Mouse (Mus musculus) stomach, embryonic 16.5 days (tissue): ENCODE data around the gene Marc1. TPM values are rescaled to one million over a fixed set of nuclear protein-coding genes. Genes with fewer than 3 reads are reported as not detected.

Source experiments
- ATAC-seq: fragments of 200-750 bp; cut with Nextera tagmentation; 2 replicates; pipeline ENCODE4 v1.8.0; 2017; ENCODE audit warnings: moderate number of reproducible peaks, moderate TSS enrichment; ENCODE audit not compliant: insufficient read depth, low FRiP score
- H3K27ac ChIP-seq: fragments of 300-500 bp; sonication (generic); 2 replicates; pipeline ENCODE4 v1.5.1; 2014; ENCODE audit warnings: low read length
- H3K27me3 ChIP-seq: fragments of 300-500 bp; sonication (generic); 2 replicates; pipeline ENCODE4 v1.6.1; 2014; ENCODE audit warnings: low read length, control low read depth, mixed read lengths; ENCODE audit not compliant: control insufficient read depth, insufficient read depth
- H3K36me3 ChIP-seq: fragments of 300-500 bp; sonication (generic); 2 replicates; pipeline ENCODE4 v1.6.1; 2014; ENCODE audit warnings: low read length; ENCODE audit not compliant: control insufficient read depth, insufficient read depth
- H3K4me1 ChIP-seq: fragments of 300-500 bp; sonication (generic); 2 replicates; pipeline ENCODE4 v1.6.1; 2014; ENCODE audit warnings: low read length, control low read depth, mixed read lengths; ENCODE audit not compliant: control insufficient read depth, insufficient read depth
- H3K4me2 ChIP-seq: fragments of 300-500 bp; sonication (generic); 2 replicates; pipeline ENCODE4 v1.6.1; 2014; ENCODE audit warnings: low read depth, low read length, mixed read lengths
- H3K4me3 ChIP-seq: fragments of 300-500 bp; sonication (generic); replicated peaks from 2 replicates; pipeline ENCODE4 v1.5.1; 2014; ENCODE audit warnings: mild to moderate bottlenecking, low read length
- H3K9ac ChIP-seq: fragments of 300-500 bp; sonication (generic); 2 replicates; pipeline ENCODE4 v1.6.1; 2014; ENCODE audit warnings: low read length
- H3K9me3 ChIP-seq: fragments of 300-500 bp; sonication (generic); replicated peaks from 2 replicates; pipeline ENCODE4 v1.6.1; 2016; ENCODE audit warnings: low read length, control low read depth; ENCODE audit not compliant: control insufficient read depth
- WGBS: fragments of 180-500 bp; shearing (Covaris S2); extraction: QIAGEN DNeasy Blood & Tissue Kit; methylation state at CpG from one replicate; pipeline ENCODE4 v1.1.7; 2014; 5-methylcytosine and 5-hydroxymethylcytosine counted together
- microRNA counts: library from miRNA; unstranded; fragments of <30 nt; microRNA quantifications from one replicate; lab custom pipeline; 2016
- microRNA-seq: library from miRNA; unstranded; fragments of <30 nt; microRNA quantifications from one replicate; pipeline ENCODE4, GENCODE M21; 2016
- polyA plus RNA-seq: library from polyadenylated mRNA; unstranded; fragments of >200 nt; fragmentation: Nextera tagmentation; extraction: Ambion mirVana; gene quantifications from 2 replicates; pipeline ENCODE4 v1.2.1, GENCODE M21; 2015

Marc1 gene
- polyA plus RNA-seq, 1 experiment from 2014 or later = 2.7 TPM

DNA sequence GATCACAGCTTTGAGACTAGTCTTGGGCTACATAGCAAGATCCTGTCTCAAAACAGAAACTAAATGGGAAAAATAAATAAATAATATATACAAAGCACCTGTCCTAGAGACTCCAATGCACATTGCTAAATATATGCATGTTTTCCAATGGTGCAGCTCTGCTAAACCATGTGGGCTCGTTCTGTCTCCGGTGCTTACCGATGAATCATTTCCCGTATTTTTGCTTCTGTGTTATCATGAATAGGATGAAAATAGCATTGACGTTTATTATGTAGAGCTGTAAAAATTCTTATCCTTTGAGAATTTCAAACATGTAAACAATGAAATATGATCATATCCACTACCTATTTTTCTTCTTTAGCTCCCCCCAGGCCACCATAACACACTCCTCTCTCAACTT is 58.4 kb downstream of the Marc1 start:
- Histone ChIP-seq H3K36me3 (no peaks in the 10 kb centered on the region), H3K9me3 (no peaks in the 10 kb centered on the region; the same call in 1 of the 2 replicates), H3K9ac (no peak overlapping the region), H3K4me1 (peaks cover 8% of the 10 kb centered on the region), H3K4me3 (no peak overlapping the region), H3K27ac (no peak overlapping the region), H3K4me2 (no peak overlapping the region), H3K27me3 (no peaks in the 10 kb centered on the region)
- no peak for ATAC-seq
- 73% methylated on average over 5 of the region's 5 CpGs for WGBS

- ATAC-seq = no peak
- Histone ChIP-seq H3K4me1 (peaks cover 8% of the 10 kb centered on the region), H3K36me3 (no peaks in the 10 kb centered on the region), H3K27ac (no peak overlapping the region), H3K9ac (no peak overlapping the region), H3K9me3 (no peaks in the 10 kb centered on the region; the same call in 1 of the 2 replicates), H3K4me2 (no peak overlapping the region), H3K27me3 (no peaks in the 10 kb centered on the region), H3K4me3 (no peak overlapping the region)
- 77% methylated on average over 11 of the region's 11 CpGs for WGBS
These were observed 60.9 kb downstream of the Marc1 start for GRCm38 (mm10) chr1:184750114-184750664.

- H3K27me3 ChIP-seq = 0 out of 2 replicates have a peak, but pooled peaks cover 2% of the 10 kb centered on the region
- H3K36me3 ChIP-seq = no peaks in the 10 kb centered on the region
- H3K9me3 ChIP-seq = no peaks in the 10 kb centered on the region
- H3K9ac ChIP-seq = no peak overlapping the region
- no peak overlapping the region for H3K4me3 ChIP-seq
- ATAC-seq = peak; percentile 81
- H3K4me1 ChIP-seq = peaks cover 8% of the 10 kb centered on the region
- peak overlapping the region; percentile 27 for H3K4me2 ChIP-seq
- peak overlapping the region; percentile 29 for H3K27ac ChIP-seq
- WGBS = 29% methylated on average over 14 of the region's 14 CpGs
These were observed 62.4 kb downstream of the Marc1 start for GRCm38 (mm10) chr1:184748692-184749152.

DNA sequence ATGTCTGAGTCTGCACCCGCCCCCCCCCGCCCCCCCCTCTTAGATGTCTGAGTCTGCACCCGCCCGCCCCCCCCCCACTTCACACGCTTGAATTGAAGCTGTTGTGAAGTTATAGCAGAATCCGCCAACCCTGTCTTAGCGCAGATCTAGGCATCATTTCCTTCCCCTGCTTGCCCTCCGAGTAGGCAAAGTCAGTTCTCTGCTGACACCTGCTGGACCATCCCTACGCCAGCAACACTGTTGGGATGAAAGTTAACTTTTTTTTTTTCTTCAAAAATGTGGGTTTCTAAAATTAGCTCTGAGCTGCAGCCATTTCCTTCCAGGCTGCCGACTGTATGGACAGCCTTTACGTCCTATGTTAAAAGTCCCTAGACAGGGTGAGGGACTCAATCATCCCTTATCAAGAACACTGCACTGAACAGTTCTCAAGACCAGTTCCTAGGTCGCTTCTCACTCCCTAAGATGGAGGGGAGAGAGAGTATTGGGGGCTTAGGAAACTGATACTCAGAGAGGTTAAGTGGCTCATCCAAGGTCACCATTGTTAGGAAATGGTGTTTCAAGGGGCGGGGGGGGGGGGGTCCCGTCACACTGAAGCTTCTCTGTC is 73.1 kb downstream of the Marc1 start:
- Histone ChIP-seq H3K27ac (no peak overlapping the region), H3K36me3 (no peaks in the 10 kb centered on the region), H3K9ac (no peak overlapping the region), H3K27me3 (peaks cover 51% of the 10 kb centered on the region), H3K4me1 (0 out of 2 replicates have a peak, but pooled peaks cover 3% of the 10 kb centered on the region), H3K4me3 (no peak overlapping the region), H3K4me2 (no peak overlapping the region), H3K9me3 (no peaks in the 10 kb centered on the region)
- ATAC-seq = peak; percentile 66; the same call in 1 of the 2 replicates
- WGBS = 8% methylated on average over 12 of the region's 14 CpGs

- Histone ChIP-seq H3K9ac (no peak overlapping the region), H3K36me3 (no peaks in the 10 kb centered on the region), H3K4me1 (0 out of 2 replicates have a peak, but pooled peaks cover 8% of the 10 kb centered on the region), H3K27me3 (peaks cover 57% of the 10 kb centered on the region), H3K4me2 (no peak overlapping the region), H3K9me3 (no peaks in the 10 kb centered on the region), H3K4me3 (no peak overlapping the region), H3K27ac (no peak overlapping the region)
- no peak for ATAC-seq
- WGBS = 43% methylated on average over 2 of the region's 2 CpGs
These were observed 73.9 kb downstream of the Marc1 start for GRCm38 (mm10) chr1:184737228-184737627.

MicroRNA genes within 50 kb of the gene (microRNA counts, 519-probe panel; counts per million panel counts)
- 3,169 counts per million, percentile 73 among the panel's probes with 10 or more counts for microRNA mmu-miR-1981 (lab: Ali Mortazavi, UCI)

Small RNAs within 50 kb of the gene (microRNA-seq; reads per million reads assigned to microRNA genes)
- gene Mir1981 = 82.4 reads per million, percentile 53 among the genes with 10 or more reads in this experiment

Other genes with a start within 250 kb of the Marc1 start
- 6.6 and 8.3 TPM in 2 replicates for gene Hlx, start 78.7 kb downstream of the Marc1 start, polyA plus RNA-seq
- 218 and 228 TPM in 2 replicates for gene Marc2, start 35.1 kb upstream of the Marc1 start, polyA plus RNA-seq
- gene C130074G19Rik, start 71.9 kb upstream of the Marc1 start, polyA plus RNA-seq = 1.5 and 2.2 TPM in 2 replicates
- 1.5 and 1.8 TPM in 2 replicates for gene Mark1, start 188.3 kb upstream of the Marc1 start, polyA plus RNA-seq